Mouse (Mus musculus) cerebellum, postnatal 4 days (tissue): ENCODE data around the gene Ice1.

Source experiments
- DNase-seq, 2 experiments: peaks; one replicate each; pipeline ENCODE4 v3.0.0; 2022; ENCODE audit warnings: low spot score in 2 of 2, mixed read lengths in 1 of 2

Gene Ice1

GRCm38 (mm10) chr13:70637282-70637661 is at the start of gene Ice1:
TSS of gene Ice1 (minus strand) at chr13:70637634.
- DNase-seq = peak in 1 of 2 experiments; percentile 29

- DNase-seq = no peak
Observed at GRCm38 (mm10) chr13:70685825-70686224, 48.4 kb upstream of the Ice1 start.

- no peak for DNase-seq
Observed at GRCm38 (mm10) chr13:70684976-70685609, 47.7 kb upstream of the Ice1 start.

GRCm38 (mm10) chr13:70681411-70682183 is 44.2 kb upstream of the Ice1 start:
- DNase-seq = no peak

- DNase-seq = no peak
Observed at GRCm38 (mm10) chr13:70680316-70680715, 42.9 kb upstream of the Ice1 start.

GRCm38 (mm10) chr13:70677689-70678088 is 40.3 kb upstream of the Ice1 start:
- DNase-seq = no peak

GRCm38 (mm10) chr13:70676243-70677183 is 39.1 kb upstream of the Ice1 start:
- no peak for DNase-seq

GRCm38 (mm10) chr13:70674998-70675397 is 37.6 kb upstream of the Ice1 start:
- no peak for DNase-seq

- DNase-seq = no peak
Observed at GRCm38 (mm10) chr13:70670080-70670479, 32.6 kb upstream of the Ice1 start.

- DNase-seq = no peak
Observed at GRCm38 (mm10) chr13:70659715-70660114, 22.3 kb upstream of the Ice1 start.

- no peak for DNase-seq
Observed at GRCm38 (mm10) chr13:70656741-70657140, 19.3 kb upstream of the Ice1 start.

GRCm38 (mm10) chr13:70656329-70656728 is 18.9 kb upstream of the Ice1 start:
- DNase-seq = no peak

- no peak for DNase-seq
Observed at GRCm38 (mm10) chr13:70655570-70655969, 18.1 kb upstream of the Ice1 start.

GRCm38 (mm10) chr13:70654091-70654770 is 16.8 kb upstream of the Ice1 start:
- DNase-seq = no peak

- no peak for DNase-seq
Observed at GRCm38 (mm10) chr13:70653457-70653856, 16.0 kb upstream of the Ice1 start.

- DNase-seq = no peak
Observed at GRCm38 (mm10) chr13:70650011-70650436, 12.6 kb upstream of the Ice1 start.

GRCm38 (mm10) chr13:70645968-70646505 is 8.6 kb upstream of the Ice1 start:
- DNase-seq = no peak

- DNase-seq = no peak
Observed at GRCm38 (mm10) chr13:70644083-70644462, 6.6 kb upstream of the Ice1 start.

- DNase-seq = peak; percentile 42 to 68
Observed at GRCm38 (mm10) chr13:70643408-70644082, 6.1 kb upstream of the Ice1 start.

GRCm38 (mm10) chr13:70641941-70642340 is 4.5 kb upstream of the Ice1 start:
- DNase-seq = no peak

GRCm38 (mm10) chr13:70641381-70641780 is 3.9 kb upstream of the Ice1 start:
- DNase-seq = no peak
